Mouse (Mus musculus) heart, adult 9 months (tissue): ENCODE results near the gene Speg.

Source experiments
- DNase-seq, 2 experiments: peaks; one replicate each; pipeline ENCODE4 v3.0.0; 2022; ENCODE audit warnings: low spot score in 2 of 2

Speg gene

DNA sequence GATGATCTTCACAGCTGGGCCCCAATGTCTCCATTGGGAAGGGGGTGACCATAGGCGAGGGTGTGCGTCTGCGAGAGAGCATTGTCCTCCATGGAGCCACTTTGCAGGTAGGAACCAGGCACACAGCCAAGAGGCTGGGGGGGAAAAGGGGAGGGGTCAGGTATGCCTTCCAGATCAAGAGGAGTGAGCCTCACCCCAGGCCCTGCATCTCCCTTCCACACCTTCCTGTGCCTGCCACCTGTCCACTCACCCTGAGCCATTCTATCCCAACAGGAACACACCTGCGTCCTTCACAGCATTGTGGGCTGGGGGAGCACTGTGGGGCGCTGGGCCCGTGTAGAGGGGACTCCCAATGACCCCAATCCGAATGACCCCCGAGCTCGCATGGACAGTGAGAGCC lies 67.1 kb downstream of the Speg start:
- DNase-seq = no peak

DNA sequence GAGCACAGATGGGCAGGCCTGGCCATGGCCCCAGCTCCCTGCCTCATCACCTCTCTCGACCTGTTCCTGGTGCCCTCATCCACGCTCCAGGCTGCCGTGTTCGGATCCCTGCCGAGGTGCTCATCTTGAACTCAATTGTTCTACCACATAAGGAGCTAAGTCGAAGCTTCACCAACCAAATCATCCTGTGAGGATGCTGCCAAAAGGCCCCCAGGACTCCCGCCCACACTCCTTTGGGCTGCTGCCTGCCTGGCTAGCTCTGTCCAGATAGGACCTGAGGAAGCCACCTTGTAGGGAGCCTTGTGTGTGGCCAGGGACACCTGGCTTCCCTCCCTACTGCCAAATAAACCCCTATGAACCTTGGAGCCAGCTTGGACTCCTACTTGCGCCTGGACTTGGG lies 67.7 kb downstream of the Speg start:
- no peak for DNase-seq

DNA sequence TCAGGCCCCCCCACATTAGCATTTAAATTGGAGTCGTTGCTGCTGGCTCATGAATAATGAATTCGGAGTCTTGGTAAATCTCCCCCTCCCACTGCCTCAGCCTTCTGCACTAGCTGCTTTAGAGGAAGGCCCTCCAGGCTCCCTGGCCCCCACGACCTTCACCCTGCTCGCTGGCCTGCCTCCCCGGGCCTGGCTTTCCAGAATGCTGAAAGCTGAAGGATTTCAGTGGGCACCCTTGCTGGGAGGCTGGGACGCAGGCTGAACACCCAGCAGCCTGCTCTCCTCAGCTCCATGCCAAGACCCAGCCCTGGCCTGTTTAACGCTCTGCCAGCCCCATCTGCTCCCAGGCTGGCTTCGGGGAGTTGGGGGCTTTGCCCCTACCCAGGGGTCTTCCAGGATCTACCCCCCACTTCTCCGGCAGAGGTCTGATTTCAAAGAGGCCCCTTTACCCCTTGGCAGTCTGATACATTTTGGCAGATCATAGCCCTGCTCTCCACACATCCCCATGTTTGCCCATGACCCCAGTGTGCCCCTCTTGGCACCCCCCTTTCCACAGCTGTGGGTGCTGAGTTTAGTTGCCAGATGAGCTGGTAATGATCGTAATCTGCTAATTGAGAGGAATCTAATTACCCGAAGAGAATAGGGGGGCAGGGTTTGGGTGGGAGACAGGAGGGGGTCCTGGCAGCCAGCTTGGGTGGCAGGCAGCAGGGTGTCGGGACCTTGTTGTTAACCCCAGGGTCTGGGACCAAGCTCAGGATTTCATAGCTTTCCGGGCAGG lies 68.3 kb downstream of the Speg start:
- DNase-seq = no peak

GRCm38 (mm10) chr1:75444208-75444607 lies 69.1 kb downstream of the Speg start:
- DNase-seq = no peak

GRCm38 (mm10) chr1:75445141-75445701 lies 70.1 kb downstream of the Speg start:
- no peak for DNase-seq

- DNase-seq = peak; percentile 61 to 65
Measured at GRCm38 (mm10) chr1:75445751-75446611, 70.9 kb downstream of the Speg start.

GRCm38 (mm10) chr1:75446656-75447055 lies 71.6 kb downstream of the Speg start:
- DNase-seq = no peak

DNA sequence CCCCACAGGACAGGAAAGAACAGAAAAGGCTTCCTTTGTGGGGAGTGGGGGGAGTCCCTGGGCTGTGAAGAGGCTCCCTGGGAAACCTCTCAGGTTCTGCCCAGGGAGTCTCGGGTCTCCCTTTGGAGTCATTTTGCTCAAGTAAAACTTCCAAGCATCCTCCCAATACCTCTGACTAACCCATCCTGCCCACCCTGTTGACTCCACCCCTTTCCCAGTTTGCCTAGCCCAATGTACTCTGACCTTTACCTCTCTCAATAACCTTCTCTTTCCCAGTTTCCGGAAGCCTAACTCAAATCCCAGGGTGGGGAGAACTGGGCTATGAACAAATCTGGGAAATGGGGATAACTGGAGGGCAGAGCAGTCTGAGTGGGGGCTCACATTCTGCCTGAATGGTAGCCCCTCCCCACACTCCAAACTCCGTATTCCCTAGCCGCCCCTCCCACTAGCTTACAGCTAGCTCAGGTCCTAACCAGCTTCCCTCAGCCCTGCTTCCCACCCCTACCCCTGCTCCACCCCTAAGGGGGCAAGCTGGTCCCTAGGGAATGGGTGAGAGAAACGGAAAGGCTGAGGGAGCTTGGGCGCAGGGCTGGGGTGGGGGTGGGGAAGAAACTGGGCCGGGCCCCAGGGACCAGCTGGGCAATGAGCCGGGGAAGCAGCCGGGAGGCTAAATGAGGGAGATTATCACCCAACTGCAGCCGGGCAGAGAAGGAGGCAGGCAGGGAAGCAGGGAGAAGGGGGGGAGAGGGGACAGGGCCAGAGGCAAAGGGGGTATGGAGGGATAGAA lies 72.4 kb downstream of the Speg start:
- DNase-seq = no peak

DNA sequence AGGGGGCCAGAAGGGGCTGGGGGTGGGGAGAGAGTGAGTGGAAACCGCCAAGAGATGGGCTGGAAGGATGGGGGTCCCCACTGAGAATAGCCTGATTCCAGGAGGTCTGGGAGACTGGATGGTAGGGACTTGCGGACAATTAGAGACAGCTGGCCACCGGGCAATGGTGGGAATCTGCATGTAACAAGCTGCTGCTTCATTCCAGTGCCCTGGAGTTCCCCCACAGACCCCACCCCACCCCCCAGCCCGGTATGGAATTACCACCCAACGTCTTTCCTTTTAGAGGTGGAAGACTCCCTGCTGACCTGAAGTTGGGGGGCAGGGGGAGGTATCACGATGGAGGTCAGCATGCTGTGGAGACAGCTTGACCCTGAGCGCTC lies 72.9 kb downstream of the Speg start:
- DNase-seq = no peak

DNA sequence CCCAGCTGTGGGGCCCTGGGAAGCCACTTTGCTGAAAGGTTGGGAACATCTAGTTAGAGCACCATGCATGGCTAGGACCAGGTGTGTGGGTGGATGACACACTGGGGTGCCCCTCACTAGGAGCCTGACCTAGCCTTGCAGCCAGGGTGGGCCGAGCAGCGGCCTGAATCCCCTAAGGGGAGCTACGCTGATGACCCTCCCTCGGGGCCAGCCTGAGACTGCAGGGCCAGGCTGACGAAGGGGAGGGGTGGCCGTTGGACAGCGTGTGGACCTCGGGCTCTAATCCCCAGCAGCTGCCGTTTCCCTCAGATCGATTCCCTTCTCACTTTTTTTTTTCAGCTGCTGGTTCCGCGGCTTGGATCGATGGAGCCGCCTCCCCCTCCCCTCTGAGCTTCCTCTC lies 73.8 kb downstream of the Speg start:
- no peak for DNase-seq

DNA sequence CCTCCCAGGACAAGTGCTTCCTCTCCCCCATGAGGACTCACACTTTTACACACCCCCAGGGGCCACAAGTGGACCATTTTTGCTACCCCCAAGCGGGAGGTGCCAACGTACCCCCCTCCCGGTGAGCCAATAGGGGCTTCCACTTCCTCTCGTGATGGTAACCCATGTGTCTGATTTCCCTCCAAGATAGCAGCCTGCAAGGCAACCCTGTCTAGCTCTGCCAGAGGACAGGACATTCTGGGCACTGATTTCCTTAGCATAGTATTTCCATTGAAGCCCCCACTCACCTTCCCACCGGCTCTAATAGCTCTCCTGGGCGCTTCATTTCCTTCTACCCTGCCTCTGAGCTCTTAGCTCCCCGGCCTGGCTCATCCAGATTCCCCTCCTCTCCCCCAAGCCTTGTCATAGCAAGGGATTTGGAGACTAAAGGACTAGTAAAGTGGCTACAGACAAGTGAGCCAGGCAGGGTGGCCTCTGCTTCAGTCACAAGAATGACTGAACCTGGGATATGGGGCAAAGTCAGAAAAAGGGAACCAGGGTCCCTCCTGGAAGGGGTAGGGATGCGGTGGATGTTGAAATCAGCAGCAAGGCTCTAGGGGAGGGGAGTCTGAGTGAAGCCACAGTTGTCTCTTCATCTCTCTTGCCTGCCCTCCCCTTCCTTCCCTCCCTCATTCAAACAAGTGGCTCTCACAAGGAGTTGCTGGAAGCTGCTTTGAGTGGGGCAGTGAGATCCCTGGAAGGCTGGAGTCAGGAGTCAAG lies 74.5 kb downstream of the Speg start:
- DNase-seq = no peak

DNA sequence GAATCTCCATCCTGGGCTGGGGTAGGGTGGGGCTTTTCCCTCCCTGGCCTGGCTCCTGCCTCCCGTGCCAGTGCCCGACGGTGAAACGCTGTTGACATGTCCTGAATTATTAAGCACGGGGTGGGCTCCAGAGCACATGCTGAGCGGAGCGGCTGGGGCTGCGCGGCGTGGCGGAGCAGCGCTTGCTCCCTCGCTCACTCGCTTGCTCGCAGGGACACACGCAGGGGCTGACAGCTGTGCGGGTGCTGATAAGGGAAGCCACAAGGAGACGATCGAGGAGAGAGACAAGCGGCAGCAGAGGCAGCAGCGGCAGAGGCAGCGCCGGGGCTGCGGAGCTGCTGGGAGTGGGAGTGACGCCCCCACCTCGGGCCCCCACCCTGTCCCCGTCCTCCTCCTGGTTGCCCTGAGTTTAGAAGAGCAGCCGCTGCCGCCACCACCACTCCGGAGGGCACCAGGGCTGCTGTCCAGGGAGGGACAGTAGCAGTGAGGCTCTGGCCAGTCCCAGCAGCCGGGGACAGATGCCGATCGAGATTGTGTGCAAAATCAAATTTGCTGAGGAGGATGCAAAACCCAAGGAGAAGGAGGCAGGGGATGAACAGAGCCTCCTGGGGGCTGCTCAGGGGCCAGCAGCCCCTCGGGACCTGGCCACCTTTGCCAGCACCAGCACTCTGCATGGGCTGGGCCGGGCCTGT lies 75.4 kb downstream of the Speg start, which contains the start of gene Asic4:
Asic4 (plus strand) TSS at position 123 of the 692 bp plus-strand sequence.
- no peak for DNase-seq

GRCm38 (mm10) chr1:75451900-75452299 lies 76.8 kb downstream of the Speg start:
- no peak for DNase-seq

GRCm38 (mm10) chr1:75455433-75455832 lies 80.3 kb downstream of the Speg start:
- no peak for DNase-seq

DNA sequence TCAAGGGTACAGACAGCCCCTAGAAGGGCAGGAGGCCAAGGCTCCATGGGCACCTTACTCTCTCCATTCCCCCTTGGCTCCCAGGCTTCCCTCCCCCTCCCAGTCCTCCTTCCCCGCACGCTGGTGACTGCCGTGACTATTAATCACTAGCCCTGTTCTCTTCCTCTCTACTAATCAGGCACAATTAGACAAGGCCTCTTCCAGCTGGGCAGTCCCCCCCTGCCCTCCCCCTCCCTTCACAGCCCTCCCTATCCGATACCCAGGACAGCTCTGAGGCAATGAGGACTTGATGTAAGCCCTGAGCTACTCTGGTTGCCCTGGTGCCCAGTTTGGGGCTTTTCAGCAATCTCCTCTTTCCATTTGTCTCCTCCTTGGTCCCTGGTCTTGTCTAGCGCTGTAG lies 80.9 kb downstream of the Speg start:
- no peak for DNase-seq

DNA sequence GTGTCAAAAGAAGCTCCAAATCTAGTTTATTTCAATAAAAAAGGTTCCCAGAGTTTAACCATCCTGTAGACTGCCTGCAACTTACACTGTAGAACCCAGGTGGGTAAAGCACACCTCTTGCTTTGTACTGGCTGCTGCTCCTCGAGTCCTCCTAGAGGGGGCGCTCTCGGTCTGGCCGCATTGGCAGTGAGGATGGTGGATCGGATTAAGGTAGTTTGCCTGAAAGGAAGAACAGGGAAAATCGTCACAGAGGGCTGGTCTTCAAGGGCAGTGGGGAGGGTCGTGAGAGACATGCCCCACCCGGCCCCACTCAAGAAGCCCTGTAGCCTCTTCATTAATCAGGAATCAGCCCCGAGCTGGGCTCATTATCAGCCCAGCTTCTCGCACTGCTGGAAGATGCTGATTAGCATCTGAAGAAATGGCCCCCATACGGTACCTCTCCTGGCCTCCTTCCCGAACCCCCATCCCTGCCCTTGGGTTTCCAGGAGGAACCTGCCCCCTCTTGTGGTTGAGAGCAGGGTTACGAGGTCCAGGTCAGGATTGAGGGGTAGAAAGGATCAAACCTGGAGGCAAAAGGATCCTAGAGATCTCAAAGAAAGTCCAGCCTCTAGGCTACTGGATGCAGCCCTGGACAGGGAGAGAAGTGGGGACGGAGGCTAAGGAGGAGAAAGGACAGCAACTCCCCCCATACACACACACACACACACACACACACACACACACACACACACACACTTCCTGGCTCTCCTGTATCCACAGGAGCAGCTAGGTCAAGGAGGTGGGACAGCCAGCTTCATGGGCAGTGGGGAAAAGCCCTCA lies 81.9 kb downstream of the Speg start:
- no peak for DNase-seq

GRCm38 (mm10) chr1:75457710-75458024 lies 82.6 kb downstream of the Speg start:
- DNase-seq = no peak

DNA sequence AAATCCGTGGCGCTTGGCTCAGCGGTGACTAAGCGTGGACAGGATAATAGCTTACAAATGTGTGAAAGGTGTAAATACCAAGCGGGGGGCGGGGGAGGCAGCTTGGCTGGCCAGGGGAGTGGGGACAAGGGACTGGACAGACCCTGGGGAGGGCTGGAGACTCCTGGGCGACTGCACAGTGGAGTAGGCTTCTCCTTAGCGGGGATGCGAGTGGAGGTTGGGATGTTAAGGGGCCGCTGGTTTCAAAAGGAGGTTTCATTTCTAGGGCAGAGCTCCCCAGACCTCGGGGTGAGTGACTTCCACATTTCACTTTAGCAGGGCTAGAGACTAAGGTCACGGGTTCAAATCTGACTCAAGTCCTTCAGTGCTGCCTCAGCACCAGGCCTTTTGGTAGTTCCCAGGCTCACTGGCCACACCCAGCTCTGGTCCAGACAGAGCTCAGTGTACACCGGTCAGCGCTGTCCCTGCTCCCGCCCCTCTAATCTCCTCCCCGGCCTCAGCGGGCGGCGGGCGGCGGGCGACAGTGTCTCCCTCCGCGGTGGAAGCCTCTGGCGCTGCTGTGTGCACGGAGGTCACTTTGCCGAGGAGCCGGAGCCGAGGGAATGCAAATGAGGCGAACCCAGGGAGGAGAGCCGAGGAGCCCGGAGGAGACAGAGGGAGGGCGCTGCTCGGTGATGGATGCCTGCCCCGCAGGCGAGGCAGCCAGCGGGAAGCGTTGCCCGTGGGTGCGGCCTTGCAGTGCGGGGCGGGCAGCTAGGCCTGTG lies 83.1 kb downstream of the Speg start:
- peak in 1 of 2 experiments; percentile 36 for DNase-seq
